Mouse (Mus musculus) frontal cortex, adult 2 months (tissue): ENCODE measurements around the gene Eef1a1. TPM values are rescaled to one million over a fixed set of nuclear protein-coding genes. Genes with fewer than 3 reads are reported as not detected.
A peak's percentile ranks its signal among the peaks of the same experiment; 100 is the strongest.

Experiments
- DNase-seq, 2 experiments: peaks; one replicate each; pipeline ENCODE4 v3.0.0; 2022; ENCODE audit warnings: low spot score in 1 of 2; ENCODE audit errors: extremely low spot score in 1 of 2
- polyA plus RNA-seq: library from polyadenylated mRNA; depleted of rRNA; stranded (reverse); fragments of >200 nt; gene quantifications from 2 replicates; pipeline ENCODE4 v1.2.3, GENCODE M21; 2012

Eef1a1 gene
- polyA plus RNA-seq, 1 experiment, result 3,677 TPM

DNA sequence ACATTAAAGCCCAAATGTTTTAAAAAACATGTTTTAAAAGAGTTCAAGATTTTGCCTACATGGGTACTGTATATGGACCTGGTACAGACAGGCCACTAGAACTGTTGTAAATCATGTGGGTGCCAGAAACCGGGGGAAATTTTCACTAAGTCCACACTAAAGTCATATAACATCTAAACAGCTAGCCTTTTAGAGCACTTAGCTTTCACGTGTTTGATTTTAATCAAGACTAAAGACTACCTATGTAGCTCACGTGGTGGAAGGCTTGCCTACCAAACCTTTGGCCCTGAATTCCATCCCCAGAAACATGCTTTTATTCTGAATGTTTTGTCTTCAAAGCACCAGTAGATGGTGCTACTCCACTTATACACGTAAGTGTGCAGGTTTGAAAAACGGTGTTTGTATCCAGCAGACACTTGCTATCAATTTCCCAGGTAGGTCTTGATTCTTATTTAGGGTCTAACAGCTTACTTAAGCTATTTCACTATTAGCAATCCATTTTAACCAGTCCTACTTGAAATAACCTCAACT lies 11.9 kb downstream of the Eef1a1 start:
- no peak for DNase-seq

DNA sequence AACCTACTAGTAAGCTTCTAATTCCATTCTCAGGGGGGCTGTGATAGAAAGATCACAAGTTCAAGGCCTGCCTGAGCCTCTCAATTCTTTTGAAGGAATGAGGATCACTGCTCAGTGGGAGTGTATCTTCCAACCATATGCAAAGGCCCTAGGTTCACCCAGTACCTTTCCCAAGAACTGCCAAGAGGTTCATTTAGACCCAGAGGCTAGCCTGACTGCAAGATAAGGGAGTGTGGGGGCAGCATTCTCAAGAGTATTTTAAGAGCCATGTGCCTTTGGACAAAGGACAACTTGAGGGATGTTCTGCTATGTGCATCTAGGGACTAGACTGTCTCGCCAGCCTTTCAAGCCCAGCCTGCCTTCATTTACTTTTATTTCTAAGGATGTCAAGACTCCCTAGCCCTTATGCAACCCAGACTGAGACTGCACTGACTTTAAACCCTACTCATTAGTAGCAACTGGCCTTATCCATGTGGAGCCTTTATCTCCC lies 12.4 kb downstream of the Eef1a1 start:
- DNase-seq, result no peak

DNA sequence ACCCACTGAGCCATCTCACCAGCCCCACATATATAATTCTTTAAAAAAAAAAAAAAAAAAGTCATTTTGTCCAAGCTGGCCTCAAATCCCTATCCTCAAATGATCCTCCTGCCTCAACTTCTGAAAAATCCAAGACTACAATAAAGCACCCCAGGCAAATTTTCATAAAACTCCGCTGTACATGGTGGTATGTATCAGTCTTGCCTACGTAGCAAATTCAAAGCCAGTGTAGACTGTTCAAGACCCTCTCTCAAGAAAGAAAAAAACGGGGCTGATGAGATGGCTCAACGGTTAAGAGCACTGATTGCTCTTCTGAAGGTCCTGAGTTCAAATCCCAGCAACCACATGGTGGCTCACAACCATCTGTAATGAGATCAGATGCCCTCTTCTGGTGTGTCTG lies 13.1 kb downstream of the Eef1a1 start:
- DNase-seq, result no peak

DNA sequence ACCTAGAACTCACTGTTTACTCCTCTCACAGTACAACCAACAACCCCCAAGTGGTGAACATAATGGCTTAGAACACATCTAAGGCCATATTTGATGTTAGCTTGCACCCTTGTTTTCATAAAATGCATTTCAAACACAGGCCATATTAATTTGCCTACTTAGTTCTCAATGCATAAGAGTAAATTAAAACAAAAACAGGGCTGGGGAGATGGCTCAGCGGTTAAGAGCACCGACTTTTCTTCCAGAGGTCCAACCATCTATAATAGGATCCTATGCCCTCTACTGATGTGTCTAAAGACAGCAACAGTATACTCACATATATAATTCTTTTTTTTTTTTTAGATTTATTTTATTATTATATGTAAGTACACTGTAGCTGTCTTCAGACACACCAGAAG lies 13.6 kb downstream of the Eef1a1 start:
- DNase-seq, result no peak

GRCm38 (mm10) chr9:78474771-78475382 lies 14.1 kb downstream of the Eef1a1 start:
- DNase-seq, result no peak

DNA sequence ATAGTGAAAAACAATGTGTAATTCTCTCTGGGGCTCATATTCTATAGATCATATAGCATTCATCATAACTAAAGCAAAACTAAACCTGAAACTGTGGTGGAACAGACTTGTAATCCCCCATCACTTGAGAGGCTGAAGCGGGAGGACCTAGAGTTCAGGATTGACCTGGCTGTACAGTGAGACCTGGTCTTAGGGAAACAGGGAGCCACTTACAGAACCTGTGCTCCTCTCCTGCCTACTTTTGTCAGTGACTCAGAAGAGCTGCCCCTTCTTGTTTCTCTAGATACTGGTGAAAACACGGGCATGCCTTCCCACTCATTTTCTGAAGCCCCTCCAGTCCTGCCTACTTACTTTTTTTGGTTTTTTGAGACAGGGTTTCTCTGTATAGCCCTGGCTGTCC lies 14.7 kb downstream of the Eef1a1 start:
- no peak for DNase-seq

DNA sequence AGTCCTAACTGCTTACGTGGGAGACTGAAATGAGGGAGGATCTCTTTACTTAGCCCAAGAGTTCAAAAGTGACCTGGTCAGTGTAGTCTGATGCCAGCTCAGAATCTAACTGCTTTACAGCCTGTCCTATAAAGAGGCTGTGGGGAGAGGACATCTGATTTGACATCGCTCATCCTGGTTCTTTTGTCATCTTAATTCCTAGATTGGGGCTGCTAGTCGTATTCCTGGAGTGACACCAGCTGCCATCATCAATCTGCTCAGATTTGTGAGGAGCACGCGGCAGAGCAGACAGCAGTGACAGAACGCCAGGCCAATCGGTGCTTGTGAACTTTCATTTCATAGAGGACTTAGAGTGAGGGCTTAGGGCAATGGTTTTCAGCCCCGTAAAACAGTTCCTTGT lies 15.4 kb downstream of the Eef1a1 start:
- no peak for DNase-seq

DNA sequence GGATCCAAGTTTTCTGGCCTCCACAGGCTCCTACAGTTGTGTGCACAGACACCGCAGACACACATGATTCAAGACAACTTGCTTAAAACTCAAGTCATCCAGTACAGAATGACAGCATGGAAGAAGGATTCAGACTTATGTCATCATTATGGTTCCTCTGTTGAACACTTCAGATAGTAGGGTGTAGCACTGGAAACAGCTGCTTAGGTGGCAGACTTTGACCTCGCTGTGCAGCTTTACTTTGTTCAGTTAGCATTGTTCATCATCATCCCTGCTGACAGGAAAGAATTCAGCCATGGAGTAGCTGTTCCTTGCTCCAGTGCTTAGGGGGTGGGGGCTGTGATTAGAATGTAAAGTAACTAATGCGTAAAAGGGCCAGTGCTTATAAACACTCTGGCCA lies 23.2 kb downstream of the Eef1a1 start:
- no peak for DNase-seq

- no peak for DNase-seq
Measured at GRCm38 (mm10) chr9:78463337-78463736, 25.6 kb downstream of the Eef1a1 start.

GRCm38 (mm10) chr9:78457026-78457425 lies 31.9 kb downstream of the Eef1a1 start:
- DNase-seq, result no peak

DNA sequence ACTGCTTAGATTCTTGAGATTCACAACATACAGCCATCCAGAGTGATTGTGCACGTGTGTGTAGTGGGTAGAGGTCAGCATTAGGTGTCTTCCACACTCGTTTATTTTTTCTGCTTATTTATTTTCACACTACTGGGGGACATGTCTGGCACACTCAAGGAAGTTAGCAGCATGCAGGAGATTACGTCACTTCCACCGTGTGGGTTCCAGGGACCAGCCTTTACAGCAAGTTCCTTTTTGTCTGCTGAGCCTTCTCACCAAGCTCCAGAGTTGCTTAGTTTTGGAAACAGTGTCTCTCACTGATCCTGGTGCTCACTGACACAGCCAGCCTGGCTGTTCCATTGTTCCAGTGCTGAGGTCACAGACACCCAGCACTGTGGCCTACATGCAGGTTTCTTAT lies 37.6 kb downstream of the Eef1a1 start:
- DNase-seq, result no peak

DNA sequence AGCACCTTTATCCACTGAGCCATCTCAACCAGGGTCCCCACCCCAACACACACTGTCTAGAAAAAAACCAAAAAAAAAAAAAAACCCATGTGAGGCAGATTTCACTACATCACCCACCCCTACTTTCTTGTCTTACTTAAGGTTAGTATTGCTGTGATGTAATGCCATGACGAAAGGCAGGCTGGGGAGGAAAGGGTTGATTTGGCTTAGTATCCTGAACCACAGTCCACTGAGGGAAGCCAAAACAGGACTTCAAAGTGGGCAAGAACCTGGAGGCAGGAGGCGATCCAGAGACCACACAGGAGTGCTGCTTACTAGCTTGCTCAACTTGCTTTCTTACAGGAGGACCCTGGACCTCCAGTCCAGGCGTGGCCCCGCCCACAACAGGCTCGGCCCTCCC lies 38.5 kb downstream of the Eef1a1 start:
- no peak for DNase-seq

- peak; percentile 63 to 89 for DNase-seq
Measured at GRCm38 (mm10) chr9:78447973-78448873, 40.7 kb downstream of the Eef1a1 start, which contains the start of the genes Mto1 and Gm17324. Gene Mto1 (plus strand): TSS chr9:78448208. Gene Gm17324 (minus strand): TSS chr9:78448786.

DNA sequence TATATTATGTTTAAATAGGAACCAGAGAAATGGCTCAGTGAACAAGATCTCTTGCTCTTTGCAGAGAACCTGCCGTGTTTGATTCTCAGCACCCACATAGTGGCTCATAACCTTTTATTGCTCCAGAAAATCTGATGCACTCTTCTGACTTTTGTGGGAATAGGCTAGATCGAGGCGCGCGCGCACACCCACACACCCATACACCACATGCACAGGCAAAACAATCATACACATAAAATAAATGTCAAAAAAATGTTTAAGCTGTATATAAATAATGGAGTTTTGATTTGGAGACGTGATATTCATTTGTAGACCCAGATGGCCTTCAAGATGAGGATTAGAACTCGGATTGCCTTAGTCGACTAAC lies 41.4 kb downstream of the Eef1a1 start:
- DNase-seq, result no peak

DNA sequence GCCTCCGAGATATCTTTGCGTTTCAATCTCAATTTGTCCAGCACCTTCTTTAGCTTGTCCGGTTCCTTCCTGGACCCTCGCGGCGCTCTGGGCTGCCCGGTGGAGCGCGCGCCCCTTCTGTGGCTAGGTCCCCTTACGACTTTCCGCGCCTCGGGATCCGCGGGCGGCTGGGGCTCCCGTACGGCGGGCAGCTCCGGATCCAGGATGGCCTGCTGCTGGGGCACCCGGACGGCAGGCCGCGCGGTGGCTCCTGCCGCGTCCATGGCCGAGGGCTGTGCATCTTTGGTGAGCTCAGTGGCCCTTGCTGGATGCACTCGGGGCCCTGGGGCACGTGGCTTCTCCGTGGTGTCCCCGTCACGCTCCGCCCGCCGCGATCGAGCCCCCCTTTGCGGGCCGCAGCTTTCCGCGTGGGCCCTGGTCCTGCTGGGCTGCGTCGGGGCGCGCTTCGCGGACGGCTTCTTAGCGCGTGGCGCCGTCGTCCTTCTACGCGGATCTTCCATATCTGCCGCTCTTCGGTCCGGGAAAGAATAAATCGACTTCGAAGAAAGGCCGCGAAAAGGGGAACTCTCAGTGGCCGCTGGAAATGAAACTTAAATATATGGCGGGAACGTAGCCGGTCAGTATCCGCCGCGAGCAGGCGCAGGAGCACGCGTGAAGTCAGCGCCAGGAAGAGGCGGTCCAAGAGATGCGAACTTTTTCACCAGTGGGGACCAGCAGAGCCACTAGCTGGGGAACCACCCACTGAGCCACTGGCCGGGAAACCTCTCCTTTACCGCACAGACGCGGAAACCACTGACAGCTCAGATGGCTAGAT lies 46.2 kb downstream of the Eef1a1 start, which contains the start of gene Cgas:
Cgas (minus strand) TSS at position 659 of the 814 bp plus-strand sequence.
- DNase-seq, result peak in 1 of 2 experiments; percentile 20

- DNase-seq, result no peak
Measured at GRCm38 (mm10) chr9:78442237-78442578, 46.7 kb downstream of the Eef1a1 start.

- no peak for DNase-seq
Measured at GRCm38 (mm10) chr9:78439426-78439825, 49.5 kb downstream of the Eef1a1 start.

DNA sequence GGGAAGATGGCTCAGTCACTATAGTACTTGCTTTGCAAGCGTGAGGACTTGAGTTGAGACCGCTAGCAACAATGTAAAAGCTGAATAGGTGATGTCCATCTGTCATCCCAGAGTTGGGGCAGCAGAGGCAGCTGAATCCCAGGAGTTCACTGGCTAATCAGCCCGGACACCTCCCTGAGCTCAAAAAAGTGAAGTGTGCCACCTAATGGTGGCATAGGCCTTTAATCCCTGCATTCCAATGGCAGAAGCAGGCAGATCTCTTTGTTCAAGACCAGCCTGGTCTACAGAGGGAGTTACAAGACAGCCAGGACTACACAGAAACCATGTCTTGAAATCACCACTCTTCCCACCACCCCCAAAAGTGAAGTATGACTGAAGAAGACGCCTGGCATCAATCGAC lies 56.5 kb downstream of the Eef1a1 start:
- no peak for DNase-seq

DNA sequence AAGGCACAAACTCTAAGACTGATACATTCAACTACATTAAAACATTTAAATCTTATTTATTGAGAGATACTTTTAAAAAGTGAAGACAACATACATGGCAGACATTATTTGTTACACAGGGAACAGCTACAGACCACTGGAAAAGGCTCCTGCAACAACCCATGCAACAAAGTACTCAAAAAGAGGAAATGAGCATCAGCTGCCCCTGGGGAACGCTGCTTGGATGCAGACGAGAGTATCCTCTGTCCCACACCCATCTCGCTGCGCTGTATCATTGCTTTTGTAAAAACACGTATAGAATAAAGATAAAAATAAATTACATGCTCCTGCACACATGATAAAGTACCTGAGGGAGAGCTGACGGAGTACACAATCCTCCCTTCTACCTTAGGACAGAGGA lies 58.5 kb downstream of the Eef1a1 start:
- DNase-seq, result no peak

- DNase-seq, result no peak
Measured at GRCm38 (mm10) chr9:78429551-78429950, 59.4 kb downstream of the Eef1a1 start.
